Mouse (Mus musculus) lung, adult 2 months (tissue): ENCODE results near the gene Smchd1.

Source experiments
- CTCF ChIP-seq: fragments of 200-500 bp; IDR thresholded peaks from 2 replicates; pipeline ENCODE4 v1.5.1; 2011; ENCODE audit warnings: mild to moderate bottlenecking, low read length, control low read depth; ENCODE audit not compliant: insufficient read depth
- POLR2A ChIP-seq: fragments of 200-500 bp; IDR thresholded peaks from 2 replicates; pipeline ENCODE4 v1.6.1; 2011; ENCODE audit warnings: low read depth, mild to moderate bottlenecking, control low read depth, low read length, borderline replicate concordance; ENCODE audit errors: extremely low read depth

DNA sequence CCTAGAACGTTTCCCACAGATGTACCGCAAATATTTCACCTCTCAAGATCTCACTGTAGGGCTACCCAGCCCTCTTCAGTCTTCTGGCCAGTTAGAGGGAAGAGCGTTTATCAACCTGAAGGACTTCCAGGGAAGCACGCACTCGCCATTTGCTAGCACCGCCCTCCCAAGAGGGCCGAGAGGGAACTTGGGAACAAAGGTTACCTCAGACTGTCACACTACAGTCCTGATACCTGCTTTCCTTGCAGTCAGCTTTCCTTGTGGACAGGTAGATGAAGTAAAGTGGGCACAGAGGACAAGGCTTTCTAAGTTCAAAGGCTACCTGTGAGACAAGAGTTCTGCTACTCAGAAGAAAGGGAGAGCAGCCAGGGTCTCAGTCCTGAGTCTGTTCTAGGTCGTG, 31.7 kb upstream of the Smchd1 start:
- no peak for TF ChIP-seq CTCF
- no peak for TF ChIP-seq POLR2A
